Mouse (Mus musculus): Measurements from ENCODE around the gene Apex2. TPM values are rescaled to one million over a fixed set of nuclear protein-coding genes. Genes with fewer than 3 reads are reported as not detected.
A peak's percentile ranks its signal among the peaks of the same experiment; 100 is the strongest.

Apex2 gene
- polyA plus RNA-seq, 1 experiment: 18.2 TPM

GRCm38 (mm10) chrX:150477854-150478780 lies 111.6 kb downstream of the Apex2 start:
- no peaks in the 10 kb centered on the region for H3K79me2 ChIP-seq (ENCODE audit: control insufficient read depth, insufficient read depth)

GRCm38 (mm10) chrX:150471416-150471815 lies 118.3 kb downstream of the Apex2 start:
- Histone ChIP-seq H3K27me3 (ENCODE audit: control insufficient read depth, insufficient read depth, insufficient read length) (no peaks in the 10 kb centered on the region), H3K36me3 (ENCODE audit: control insufficient read depth, insufficient read depth) (no peaks in the 10 kb centered on the region), H3ac (ENCODE audit: control insufficient read depth, insufficient read length, low read depth) (no peak overlapping the region), H3K79me3 (ENCODE audit: low read depth) (no peaks in the 10 kb centered on the region), H3K79me2 (ENCODE audit: control insufficient read depth, insufficient read depth) (no peaks in the 10 kb centered on the region), H3K4me3 (ENCODE audit: insufficient read depth, poor library complexity, severe bottlenecking) (no peak overlapping the region)
- TF ChIP-seq MYOD1 (IDR thresholded peaks at IDR 0.05; ENCODE audit: control insufficient read depth, insufficient read length, low read depth) (no peak), MYOG (IDR thresholded peaks at IDR 0.05; ENCODE audit: control insufficient read depth, extremely low read depth, insufficient read length) (no peak), MAX (IDR thresholded peaks at IDR 0.05) (no peak), CEBPB (IDR thresholded peaks at IDR 0.05; ENCODE audit: low read depth) (no peak), USF1 (IDR thresholded peaks at IDR 0.05; ENCODE audit: low read depth) (no peak)

More at GRCm38 (mm10) chrX:150477854-150478780, 111.6 kb downstream of the Apex2 start:
- Histone ChIP-seq H3K27me3 (ENCODE audit: control insufficient read depth, insufficient read depth, insufficient read length) (no peaks in the 10 kb centered on the region), H3ac (ENCODE audit: control insufficient read depth, insufficient read length, low read depth) (peak overlapping the region; percentile 81), H3K4me3 (ENCODE audit: insufficient read depth, poor library complexity, severe bottlenecking) (peak overlapping the region; percentile 40), H3K79me3 (ENCODE audit: low read depth) (no peaks in the 10 kb centered on the region), H3K36me3 (ENCODE audit: control insufficient read depth, insufficient read depth) (no peaks in the 10 kb centered on the region)
- TF ChIP-seq MAX (IDR thresholded peaks at IDR 0.05) (no peak), USF1 (IDR thresholded peaks at IDR 0.05; ENCODE audit: low read depth) (no peak), FOSL1 (IDR thresholded peaks at IDR 0.05; ENCODE audit: insufficient read depth, low read length, poor library complexity, severe bottlenecking) (no peak), MYOD1 (IDR thresholded peaks at IDR 0.05; ENCODE audit: control insufficient read depth, insufficient read length, low read depth) (no peak), CEBPB (IDR thresholded peaks at IDR 0.05; ENCODE audit: low read depth) (peak; percentile 26), CTCF (IDR thresholded peaks at IDR 0.05; ENCODE audit: control insufficient read depth, insufficient read depth, insufficient read length) (peak; percentile 33)

Small RNAs within 50 kb of the gene (microRNA-seq; reads per million reads assigned to microRNA genes)
- gene Mir3620 (ENCODE audit: borderline microRNAs expressed): not detected

Other genes starting within 250 kb of the Apex2 start
- 14.3 TPM for gene Tmem29, start 130.7 kb downstream of the Apex2 start, polyA plus RNA-seq (2012; fragmentation: generic; extraction: Trizol)
- 0.07 TPM for gene Alas2, start 42.5 kb downstream of the Apex2 start, polyA plus RNA-seq (2012; fragmentation: generic; extraction: Trizol)
- 2.7 TPM for gene Pfkfb1, start 1.6 kb downstream of the Apex2 start, polyA plus RNA-seq (2012; fragmentation: generic; extraction: Trizol)
- gene Tro, start 67.7 kb upstream of the Apex2 start, polyA plus RNA-seq (2012; fragmentation: generic; extraction: Trizol): 0.06 TPM
- 41.1 TPM for gene Maged2, start 224.5 kb upstream of the Apex2 start, polyA plus RNA-seq (2012; fragmentation: generic; extraction: Trizol)

Data from C2C12 (cell line).